Mouse (Mus musculus) lung, postnatal 0 days (tissue): ENCODE measurements at regions not wholly inside any gene's neighbourhood (a gene's known extent, or its start where the extent isn't known, plus 50 kb on each side); places are given as distances from the start of the nearest gene placed in this dataset.

Experiments used
- CTCF ChIP-seq: IDR thresholded peaks from 2 replicates; pipeline ENCODE4 v1.5.1; 2016; ENCODE audit warnings: antibody characterized with exemption, mild to moderate bottlenecking
- EP300 ChIP-seq: IDR thresholded peaks from 2 replicates; pipeline ENCODE4 v1.6.1; 2016; ENCODE audit warnings: antibody characterized with exemption, mild to moderate bottlenecking, control low read depth

- TF ChIP-seq CTCF: no peak
- no peak for TF ChIP-seq EP300
Observed at GRCm38 (mm10) chr16:12753181-12753580, 356.3 kb upstream of the Ercc4 start.
